Mouse (Mus musculus) thymus, postnatal 10 days (tissue): ENCODE results near the gene Cyp8b1.
A peak's percentile ranks its signal among the peaks of the same experiment; 100 is the strongest.

Source experiments
- DNase-seq, 2 experiments: peaks; one replicate each; pipeline ENCODE4 v3.0.0; 2021; ENCODE audit warnings: low spot score in 2 of 2

Cyp8b1 gene

GRCm38 (mm10) chr9:121916102-121916501, at the start of gene Cyp8b1:
TSS of gene Cyp8b1 (minus strand) at chr9:121916305.
- no peak for DNase-seq

GRCm38 (mm10) chr9:121964941-121965340, 48.8 kb upstream of the Cyp8b1 start:
- no peak for DNase-seq

- DNase-seq, result no peak
These were observed 44.0 kb upstream of the Cyp8b1 start for GRCm38 (mm10) chr9:121959966-121960635.

GRCm38 (mm10) chr9:121952596-121952995, 36.5 kb upstream of the Cyp8b1 start:
- DNase-seq, result no peak

GRCm38 (mm10) chr9:121951114-121951423, 35.0 kb upstream of the Cyp8b1 start:
- DNase-seq, result no peak

GRCm38 (mm10) chr9:121950418-121951113, 34.5 kb upstream of the Cyp8b1 start, which contains the start of gene Fam198a:
TSS of gene Fam198a (plus strand) at chr9:121950988.
- no peak for DNase-seq

- no peak for DNase-seq
These were observed 32.3 kb upstream of the Cyp8b1 start for GRCm38 (mm10) chr9:121948431-121948830.

GRCm38 (mm10) chr9:121947784-121948183, 31.7 kb upstream of the Cyp8b1 start:
- no peak for DNase-seq

GRCm38 (mm10) chr9:121943628-121944027, 27.5 kb upstream of the Cyp8b1 start:
- DNase-seq, result no peak

GRCm38 (mm10) chr9:121943005-121943404, 26.9 kb upstream of the Cyp8b1 start:
- DNase-seq, result no peak

- no peak for DNase-seq
These were observed 21.8 kb upstream of the Cyp8b1 start for GRCm38 (mm10) chr9:121937944-121938355.

- peak; percentile 13 to 27 for DNase-seq
These were observed 21.4 kb upstream of the Cyp8b1 start for GRCm38 (mm10) chr9:121937451-121937864.

GRCm38 (mm10) chr9:121936952-121937351, 20.8 kb upstream of the Cyp8b1 start:
- no peak for DNase-seq

- no peak for DNase-seq
These were observed 18.8 kb upstream of the Cyp8b1 start for GRCm38 (mm10) chr9:121934856-121935255.

GRCm38 (mm10) chr9:121928498-121928897, 12.4 kb upstream of the Cyp8b1 start:
- peak in 1 of 2 experiments; percentile 56 for DNase-seq

GRCm38 (mm10) chr9:121927721-121928120, 11.6 kb upstream of the Cyp8b1 start:
- DNase-seq, result no peak

- DNase-seq, result no peak
These were observed 10.7 kb upstream of the Cyp8b1 start for GRCm38 (mm10) chr9:121926634-121927405.

GRCm38 (mm10) chr9:121925959-121926358, 9.9 kb upstream of the Cyp8b1 start:
- DNase-seq, result no peak

GRCm38 (mm10) chr9:121924901-121925560, 8.9 kb upstream of the Cyp8b1 start:
- DNase-seq, result no peak

- no peak for DNase-seq
These were observed 7.8 kb upstream of the Cyp8b1 start for GRCm38 (mm10) chr9:121923906-121924305.

GRCm38 (mm10) chr9:121923443-121923842, 7.3 kb upstream of the Cyp8b1 start:
- DNase-seq, result no peak

- no peak for DNase-seq
These were observed 3.0 kb upstream of the Cyp8b1 start for GRCm38 (mm10) chr9:121919027-121919501.
